Comparison of ENCODE assay signal across 19 mouse cellular contexts in genomic region chr3:122458743-122459142, GRCm38 (mm10).
DNase-seq lines count a peak whose midpoint lies in the region; TF ChIP-seq lines count a peak whose summit lies in the region.
"Had no signal": no experiment of that assay in that cellular context is flagged by ENCODE, and none has a peak within 500 bp of the region (broad histone marks: within the 10 kb centered on the region; RNA-seq: fewer than 3 reads in every experiment).

No protein-coding gene starts in this region.

- H3K9me3 ChIP-seq in E14TG2a.4 (ENCODE audit: low read length) = no peaks in the 10 kb centered on the region
- no peaks in the 10 kb centered on the region for H3K9me3 ChIP-seq in ES-E14 (ENCODE audit: control insufficient read depth, insufficient read depth, low read depth, low read length)
- H3K9me3 ChIP-seq: embryonic facial prominence, embryonic 10.5 days; forebrain, embryonic 13.5 days; hindbrain, embryonic 13.5 days; intestine, embryonic 15.5 days; limb, embryonic 12.5 days; liver, embryonic 13.5 days; midbrain, embryonic 15.5 days; stomach, embryonic 15.5 days had no signal

- no peaks in the 10 kb centered on the region for H3K27me3 ChIP-seq in E14TG2a.4 (ENCODE audit: insufficient read depth, low read length)
- H3K27me3 ChIP-seq: forebrain, embryonic 13.5 days; hindbrain, embryonic 13.5 days; intestine, embryonic 15.5 days; limb, embryonic 12.5 days; liver, embryonic 13.5 days; midbrain, embryonic 15.5 days; stomach, embryonic 15.5 days had no signal

- DNase-seq in kidney, postnatal 14 days = peak; percentile 29
- no peak for DNase-seq in kidney, postnatal 10 days
- no peak for DNase-seq in ES-E14 (ENCODE audit: low read depth, low spot score)
- peak; percentile 70 for DNase-seq in lung, postnatal 25 days (ENCODE audit: low spot score)
- DNase-seq in heart, postnatal 4 days = no peak
- DNase-seq in heart, adult 18-20 months = no peak
- DNase-seq: adrenal gland, postnatal 10 days; cerebellum, adult 18-20 months; heart, adult 11 months; liver, embryonic 13.5 days; thymus, postnatal 14 days had no signal

- no peak overlapping the region for H3K9ac ChIP-seq in ES-E14 (ENCODE audit: insufficient read depth, low read depth, low read length, poor library complexity, severe bottlenecking)
- H3K9ac ChIP-seq: forebrain, embryonic 13.5 days; hindbrain, embryonic 13.5 days; intestine, embryonic 15.5 days; limb, embryonic 12.5 days; liver, embryonic 13.5 days; midbrain, embryonic 15.5 days; stomach, embryonic 15.5 days had no signal

- H3K36me3 ChIP-seq in E14TG2a.4 (ENCODE audit: insufficient read depth, low read length) = 0 out of 2 replicates have a peak, but pooled peaks cover 14% of the 10 kb centered on the region
- H3K36me3 ChIP-seq in ES-E14 (ENCODE audit: control insufficient read depth, insufficient read depth, low read length, poor library complexity, severe bottlenecking) = peaks cover 2% of the 10 kb centered on the region; the same call in 1 of the 2 replicates
- H3K36me3 ChIP-seq: embryonic facial prominence, embryonic 10.5 days; hindbrain, embryonic 13.5 days; intestine, embryonic 15.5 days; limb, embryonic 12.5 days; liver, embryonic 13.5 days; midbrain, embryonic 15.5 days; stomach, embryonic 15.5 days had no signal

- in situ Hi-C loops in ES-E14 (cut with MboI; ENCODE audit: low sequenced_read_pairs in 2 of 2, unreplicated experiment in 2 of 2) = no loop called here

- no peak overlapping the region; the same call in 1 of the 2 replicates for H3K27ac ChIP-seq in ES-E14 (ENCODE audit: insufficient read depth, low read depth, low read length, poor library complexity, severe bottlenecking)
- H3K27ac ChIP-seq: forebrain, embryonic 13.5 days; hindbrain, embryonic 13.5 days; intestine, embryonic 15.5 days; limb, embryonic 12.5 days; liver, embryonic 13.5 days; midbrain, embryonic 15.5 days; stomach, embryonic 15.5 days had no signal

- H3K4me1 ChIP-seq in E14TG2a.4 (replicated peaks; ENCODE audit: low read depth, low read length) = peaks cover 81% of the 10 kb centered on the region
- peaks cover 6 to 28% of the 10 kb centered on the region in 2 experiments; a peak in 3 of 4 replicates for H3K4me1 ChIP-seq in ES-E14 (ENCODE audit: control insufficient read depth in 2 of 2, insufficient read depth in 2 of 2, low read length in 2 of 2, poor library complexity in 1 of 2)

- H3K4me3 ChIP-seq in E14TG2a.4 (replicated peaks; ENCODE audit: low read length) (0 out of 2 replicates have a peak overlapping the region, but pooled peaks have one; percentile 23), ES-E14 (ENCODE audit: insufficient read depth in 1 of 2, low read depth in 1 of 2, low read length in 2 of 2, poor library complexity in 1 of 2, severe bottlenecking in 1 of 2) (no peak overlapping the region)
- H3K4me3 ChIP-seq: embryonic facial prominence, embryonic 10.5 days; forebrain, embryonic 13.5 days; hindbrain, embryonic 13.5 days; intestine, embryonic 15.5 days; limb, embryonic 12.5 days; liver, embryonic 13.5 days; midbrain, embryonic 15.5 days; stomach, embryonic 15.5 days had no signal

- no peak for TF ChIP-seq CTCF in E14TG2a.4 (conservative IDR thresholded peaks at IDR 0.05; ENCODE audit: low read length)

TF ChIP-seq in ES-E14, 5 proteins besides CTCF, POLR2A, EP300 and RAD21:
- TF ChIP-seq ZNF384 (IDR thresholded peaks at IDR 0.05; ENCODE audit: low read depth, low read length) (peak; percentile 80), MAFK (IDR thresholded peaks at IDR 0.05; ENCODE audit: insufficient read depth, low read depth, low read length) (no peak), CHD2 (IDR thresholded peaks at IDR 0.05; ENCODE audit: low read depth, low read length) (no peak), HCFC1 (IDR thresholded peaks at IDR 0.05; ENCODE audit: borderline replicate concordance, insufficient read depth, low read length) (no peak), ZC3H11A (IDR thresholded peaks at IDR 0.05; ENCODE audit: borderline replicate concordance, low read depth, low read length) (no peak)

Comparison
In these comparisons a context has a peak if more than half of its experiments do, and no peak if none do; other contexts are left out.
1. DNase-seq: peak in kidney, postnatal 14 days (single experiment) and lung, postnatal 25 days (single experiment); none in kidney, postnatal 10 days (single experiment), ES-E14 (single experiment), heart, postnatal 4 days (single experiment) and heart, adult 18-20 months (0 of 2).